Mouse (Mus musculus): ENCODE measurements around the gene Cxxc4. TPM values are rescaled to one million over a fixed set of nuclear protein-coding genes. Genes with fewer than 3 reads are reported as not detected.
"Not testable (repeated sequence)": the region's sequence is repeated elsewhere in the genome, so short reads cannot be mapped to it uniquely, and the experiment has no call there.

Gene Cxxc4
- 7.9 and 9.1 TPM in 2 replicates for polyA plus RNA-seq (2014; fragmentation: Nextera tagmentation; extraction: Ambion mirVana)

DNA sequence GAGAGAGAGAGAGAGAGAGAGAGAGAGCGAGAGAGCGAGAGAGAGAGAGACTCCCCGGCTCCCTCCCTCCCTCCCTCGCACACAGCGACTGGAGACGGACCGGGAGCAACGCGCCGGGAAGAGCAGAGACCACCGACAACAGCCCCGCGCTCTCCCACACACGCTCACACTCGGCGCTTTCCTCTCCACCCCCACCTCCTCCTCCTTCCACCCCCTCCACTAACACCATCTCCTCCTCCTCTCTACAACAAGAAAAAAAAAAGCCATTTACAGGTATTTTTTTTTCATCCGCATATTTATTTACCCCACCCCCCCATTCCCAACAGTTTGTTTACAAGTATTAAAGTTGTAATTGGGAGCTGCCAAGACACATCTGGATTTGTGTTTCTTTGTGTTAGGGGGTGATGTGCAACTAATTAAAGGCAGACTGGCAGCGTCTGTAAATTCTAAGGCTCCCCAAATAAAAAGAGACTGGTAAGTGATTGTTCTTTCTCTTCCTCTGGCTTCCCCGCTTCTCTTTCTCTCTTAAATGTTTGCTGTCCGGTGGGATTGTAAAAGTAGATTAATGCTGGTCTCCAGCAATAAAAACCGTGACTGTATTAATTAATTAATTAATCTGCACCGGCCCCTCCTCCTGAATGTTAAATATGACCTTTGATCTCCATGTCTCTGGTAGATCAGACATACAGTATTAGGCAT is at the start of gene Cxxc4:
TSS of gene Cxxc4 (plus strand) at position 71 of the 699 bp plus-strand sequence.
- peak within 1 kb of the TSS; percentile 48 for H3K4me3 ChIP-seq (ENCODE audit: low read depth, low read length)
- DNase-seq (ENCODE audit: low spot score) (no peak), ATAC-seq (ENCODE audit: insufficient number of reproducible peaks, low FRiP score, low TSS enrichment, low read depth) (peak; percentile 80)
- H3K4me1 ChIP-seq (ENCODE audit: control insufficient read depth, insufficient read depth, low read length), result peaks cover 7% of the 10 kb centered on the region; the same call in 1 of the 2 replicates
- no peaks in the 10 kb centered on the region for H3K27me3 ChIP-seq (ENCODE audit: control insufficient read depth, insufficient read depth, low read length)
- H3K9ac ChIP-seq (ENCODE audit: low read length), result peak within 1 kb of the TSS; percentile 60
- no peaks in the 10 kb centered on the region for H3K9me3 ChIP-seq (ENCODE audit: control insufficient read depth, low read length)
- H3K4me2 ChIP-seq (ENCODE audit: low read depth, severe bottlenecking), result peak within 1 kb of the TSS; percentile 58
- WGBS, result 0% methylated on average over 21 of the region's 22 CpGs
- peak within 1 kb of the TSS; percentile 84 for H3K27ac ChIP-seq (replicated peaks; ENCODE audit: low read depth, low read length)
- H3K36me3 ChIP-seq (ENCODE audit: control insufficient read depth, insufficient read depth, low read length), result no peaks in the 10 kb centered on the region

DNA sequence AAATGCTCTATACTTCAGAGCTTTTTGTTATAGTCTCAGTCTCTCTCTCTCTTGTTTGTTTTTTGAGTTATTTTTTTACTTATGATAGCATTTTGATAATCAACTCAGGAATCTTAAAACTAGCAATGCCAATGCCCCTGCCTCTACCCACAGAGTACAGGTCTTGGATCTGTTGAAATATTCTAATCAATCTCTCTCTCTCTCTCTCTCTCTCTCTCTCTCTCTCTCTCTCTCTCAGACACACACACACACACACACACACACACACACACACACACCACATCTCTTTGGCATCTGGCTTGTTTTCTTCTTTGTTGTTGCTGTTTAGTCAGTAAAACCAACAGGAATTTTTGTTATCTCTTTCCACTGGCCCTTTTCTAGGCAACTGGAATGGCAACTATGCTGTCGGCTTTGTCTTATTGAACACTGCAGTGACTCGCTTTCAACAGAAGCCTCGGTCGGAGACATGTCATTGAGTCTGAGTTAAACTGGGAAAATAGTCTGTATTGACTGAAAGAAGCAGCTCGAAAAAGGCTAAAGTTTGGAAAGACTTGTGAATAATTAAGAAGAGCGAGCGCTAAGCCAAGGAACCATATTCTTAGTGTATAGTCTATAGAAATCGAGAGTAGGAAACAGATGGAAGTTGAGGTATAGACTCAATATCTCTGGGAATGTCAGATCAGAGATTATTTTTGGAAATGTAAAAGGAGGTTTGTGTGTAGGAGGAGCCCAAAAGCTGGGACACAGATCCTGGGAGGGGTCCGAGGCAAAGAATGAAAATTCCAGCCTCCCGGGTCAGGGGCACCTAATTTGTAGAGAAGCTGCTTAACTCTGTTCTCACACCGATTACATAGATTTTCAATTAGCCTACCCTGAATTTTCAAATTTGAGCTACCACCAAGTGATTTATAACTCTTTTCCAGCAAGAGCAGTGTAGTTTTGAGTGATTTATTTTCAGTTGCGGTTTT is 47.0 kb upstream of the Cxxc4 start:
- Histone ChIP-seq H3K4me1 (ENCODE audit: control insufficient read depth, insufficient read depth, low read length) (no peaks in the 10 kb centered on the region), H3K27ac (replicated peaks; ENCODE audit: low read depth, low read length) (no peak overlapping the region), H3K27me3 (ENCODE audit: control insufficient read depth, insufficient read depth, low read length) (no peaks in the 10 kb centered on the region), H3K9me3 (ENCODE audit: control insufficient read depth, low read length) (no peaks in the 10 kb centered on the region), H3K4me3 (ENCODE audit: low read depth, low read length) (no peak overlapping the region), H3K36me3 (ENCODE audit: control insufficient read depth, insufficient read depth, low read length) (no peaks in the 10 kb centered on the region), H3K4me2 (ENCODE audit: low read depth, severe bottlenecking) (peak overlapping the region; percentile 31; the same call in 1 of the 2 replicates), H3K9ac (ENCODE audit: low read length) (no peak overlapping the region)
- 59% methylated on average over 12 of the region's 12 CpGs for WGBS
- no peak for ATAC-seq (ENCODE audit: insufficient number of reproducible peaks, low FRiP score, low TSS enrichment, low read depth)
- DNase-seq (ENCODE audit: low spot score), result no peak

DNA sequence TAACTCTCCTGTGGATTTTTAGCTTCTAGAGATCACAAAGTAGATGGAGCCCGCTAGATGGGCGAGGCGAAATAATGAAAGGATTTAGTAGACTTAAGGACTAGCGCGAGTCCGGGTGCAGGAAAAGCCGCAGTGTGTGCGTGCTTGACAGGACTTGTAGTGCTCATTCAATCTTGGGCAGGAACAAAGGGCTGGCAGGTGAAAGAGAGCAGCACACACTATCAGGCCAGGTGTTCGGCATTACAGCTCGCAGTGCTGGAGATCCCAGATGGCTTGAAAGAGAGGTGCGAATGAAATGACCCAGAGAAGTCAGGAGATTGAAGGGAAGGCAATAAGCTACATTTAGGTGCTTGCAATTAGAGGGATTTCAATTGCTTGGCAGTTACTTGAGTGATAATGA is 46.2 kb upstream of the Cxxc4 start:
- H3K4me1 ChIP-seq (ENCODE audit: control insufficient read depth, insufficient read depth, low read length), result no peaks in the 10 kb centered on the region
- H3K4me3 ChIP-seq (ENCODE audit: low read depth, low read length), result no peak overlapping the region; the same call in 1 of the 2 replicates
- DNase-seq (ENCODE audit: low spot score), result peak; percentile 78
- no peaks in the 10 kb centered on the region for H3K9me3 ChIP-seq (ENCODE audit: control insufficient read depth, low read length)
- H3K27ac ChIP-seq (replicated peaks; ENCODE audit: low read depth, low read length), result no peak overlapping the region
- WGBS, result 7% methylated on average over 11 of the region's 11 CpGs
- no peaks in the 10 kb centered on the region for H3K27me3 ChIP-seq (ENCODE audit: control insufficient read depth, insufficient read depth, low read length)
- no peaks in the 10 kb centered on the region for H3K36me3 ChIP-seq (ENCODE audit: control insufficient read depth, insufficient read depth, low read length)
- peak; percentile 80 for ATAC-seq (ENCODE audit: insufficient number of reproducible peaks, low FRiP score, low TSS enrichment, low read depth)
- peak overlapping the region; percentile 31 for H3K4me2 ChIP-seq (ENCODE audit: low read depth, severe bottlenecking)
- no peak overlapping the region for H3K9ac ChIP-seq (ENCODE audit: low read length)

DNA sequence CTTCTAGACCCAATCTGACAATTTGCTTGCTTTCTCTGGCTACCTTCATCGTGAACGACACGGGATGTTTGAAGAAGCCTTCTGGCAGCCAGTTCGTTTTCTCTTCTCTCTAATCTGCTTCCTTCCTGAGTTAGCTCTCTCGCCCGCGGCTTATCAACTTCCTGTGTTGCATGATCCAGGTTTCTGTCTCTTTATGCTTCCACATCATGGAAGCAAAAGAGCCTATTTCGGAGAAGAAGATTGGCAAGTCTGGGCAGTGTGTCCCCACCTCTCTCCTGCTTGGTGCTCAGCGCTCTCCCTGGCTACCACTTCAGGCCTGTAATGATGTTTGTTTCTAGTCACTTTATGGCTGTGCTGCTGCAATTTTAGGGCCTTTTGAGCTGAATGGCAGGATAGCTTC is 36.4 kb upstream of the Cxxc4 start:
- no peak for DNase-seq (ENCODE audit: low spot score)
- ATAC-seq (ENCODE audit: insufficient number of reproducible peaks, low FRiP score, low TSS enrichment, low read depth), result no peak
- Histone ChIP-seq H3K27me3 (ENCODE audit: control insufficient read depth, insufficient read depth, low read length) (no peaks in the 10 kb centered on the region), H3K9me3 (ENCODE audit: control insufficient read depth, low read length) (no peaks in the 10 kb centered on the region), H3K4me1 (ENCODE audit: control insufficient read depth, insufficient read depth, low read length) (no peaks in the 10 kb centered on the region), H3K4me3 (ENCODE audit: low read depth, low read length) (no peak overlapping the region), H3K27ac (replicated peaks; ENCODE audit: low read depth, low read length) (no peak overlapping the region), H3K36me3 (ENCODE audit: control insufficient read depth, insufficient read depth, low read length) (no peaks in the 10 kb centered on the region), H3K9ac (ENCODE audit: low read length) (no peak overlapping the region), H3K4me2 (ENCODE audit: low read depth, severe bottlenecking) (no peak overlapping the region)
- WGBS, result 38% methylated on average over 9 of the region's 9 CpGs

DNA sequence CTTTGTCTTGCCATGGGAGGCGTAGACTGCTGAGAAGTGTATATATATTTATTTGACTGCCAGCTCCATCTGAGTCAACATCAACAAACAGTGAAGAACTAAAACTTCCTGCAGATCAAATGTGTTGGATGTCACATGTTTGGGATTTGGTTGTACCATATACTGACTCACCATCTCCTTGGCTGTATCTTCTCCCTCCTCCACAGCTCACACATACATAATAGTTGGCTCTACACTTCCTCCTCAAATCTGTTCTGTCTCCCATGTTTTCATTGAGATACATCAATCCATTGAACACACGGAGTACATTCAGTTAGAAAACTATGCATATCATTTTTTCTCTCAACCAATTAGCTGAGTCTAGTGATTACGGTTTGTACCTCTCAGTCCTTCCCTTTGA is 29.7 kb upstream of the Cxxc4 start:
- ATAC-seq (ENCODE audit: insufficient number of reproducible peaks, low FRiP score, low TSS enrichment, low read depth) (no peak), DNase-seq (ENCODE audit: low spot score) (no peak)
- Histone ChIP-seq H3K4me2 (ENCODE audit: low read depth, severe bottlenecking) (no peak overlapping the region), H3K27ac (replicated peaks; ENCODE audit: low read depth, low read length) (no peak overlapping the region), H3K36me3 (ENCODE audit: control insufficient read depth, insufficient read depth, low read length) (no peaks in the 10 kb centered on the region), H3K9me3 (ENCODE audit: control insufficient read depth, low read length) (no peaks in the 10 kb centered on the region), H3K4me3 (ENCODE audit: low read depth, low read length) (no peak overlapping the region), H3K4me1 (ENCODE audit: control insufficient read depth, insufficient read depth, low read length) (no peaks in the 10 kb centered on the region), H3K27me3 (ENCODE audit: control insufficient read depth, insufficient read depth, low read length) (no peaks in the 10 kb centered on the region), H3K9ac (ENCODE audit: low read length) (no peak overlapping the region)
- 85% methylated on average over 3 of the region's 3 CpGs for WGBS

DNA sequence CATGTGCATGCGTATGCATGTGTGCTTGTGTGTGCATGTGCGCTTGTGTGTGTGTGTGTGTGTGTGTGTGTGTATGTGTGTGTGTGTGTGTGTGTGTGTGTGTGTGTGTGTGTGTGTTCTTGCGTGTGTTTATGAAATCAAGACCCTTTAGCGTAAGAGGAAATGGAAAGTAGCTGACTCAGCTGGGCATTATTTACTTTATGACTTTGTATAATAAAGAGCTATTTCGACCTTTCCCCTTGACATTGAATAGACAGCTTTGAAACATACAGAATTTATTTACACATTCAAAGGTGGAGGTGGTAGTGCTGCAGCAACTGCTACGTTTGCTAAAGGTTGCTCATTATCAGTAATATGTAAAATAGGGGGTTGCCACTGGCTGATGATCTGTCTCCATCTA is 25.3 kb upstream of the Cxxc4 start:
- Histone ChIP-seq H3K9ac (ENCODE audit: low read length) (no peak overlapping the region), H3K27ac (replicated peaks; ENCODE audit: low read depth, low read length) (no peak overlapping the region), H3K36me3 (ENCODE audit: control insufficient read depth, insufficient read depth, low read length) (no peaks in the 10 kb centered on the region), H3K4me3 (ENCODE audit: low read depth, low read length) (no peak overlapping the region), H3K4me2 (ENCODE audit: low read depth, severe bottlenecking) (no peak overlapping the region), H3K9me3 (ENCODE audit: control insufficient read depth, low read length) (no peaks in the 10 kb centered on the region), H3K4me1 (ENCODE audit: control insufficient read depth, insufficient read depth, low read length) (no peaks in the 10 kb centered on the region), H3K27me3 (ENCODE audit: control insufficient read depth, insufficient read depth, low read length) (no peaks in the 10 kb centered on the region)
- ATAC-seq (ENCODE audit: insufficient number of reproducible peaks, low FRiP score, low TSS enrichment, low read depth) (no peak), DNase-seq (ENCODE audit: low spot score) (no peak)
- WGBS, result 84% methylated on average over 6 of the region's 6 CpGs

DNA sequence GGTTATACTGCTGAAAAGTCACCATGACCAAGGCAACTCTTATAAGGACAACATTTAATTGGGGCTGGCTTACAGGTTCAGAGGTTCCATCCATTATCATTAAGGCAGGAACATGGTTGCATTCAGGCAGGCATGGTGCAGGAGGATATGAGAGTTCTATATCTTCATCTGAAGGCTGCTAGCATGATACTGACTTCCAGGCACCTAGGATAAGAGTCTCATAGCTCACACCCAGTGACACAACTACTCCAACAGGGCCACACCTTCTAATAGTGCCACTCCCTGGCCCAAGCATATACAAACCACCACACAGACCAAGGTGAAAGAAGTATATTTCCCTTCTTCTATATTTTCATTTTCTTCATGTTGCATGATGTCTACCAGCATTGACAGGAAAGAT is 16.4 kb upstream of the Cxxc4 start:
- H3K36me3 ChIP-seq (ENCODE audit: control insufficient read depth, insufficient read depth, low read length); H3K4me1 ChIP-seq (ENCODE audit: control insufficient read depth, insufficient read depth, low read length); H3K27ac ChIP-seq (replicated peaks; ENCODE audit: low read depth, low read length); H3K27me3 ChIP-seq (ENCODE audit: control insufficient read depth, insufficient read depth, low read length); H3K9me3 ChIP-seq (ENCODE audit: control insufficient read depth, low read length); ATAC-seq (ENCODE audit: insufficient number of reproducible peaks, low FRiP score, low TSS enrichment, low read depth); H3K4me2 ChIP-seq (ENCODE audit: low read depth, severe bottlenecking); DNase-seq (ENCODE audit: low spot score); H3K9ac ChIP-seq (ENCODE audit: low read length); H3K4me3 ChIP-seq (ENCODE audit: low read depth, low read length): not testable (repeated sequence)

DNA sequence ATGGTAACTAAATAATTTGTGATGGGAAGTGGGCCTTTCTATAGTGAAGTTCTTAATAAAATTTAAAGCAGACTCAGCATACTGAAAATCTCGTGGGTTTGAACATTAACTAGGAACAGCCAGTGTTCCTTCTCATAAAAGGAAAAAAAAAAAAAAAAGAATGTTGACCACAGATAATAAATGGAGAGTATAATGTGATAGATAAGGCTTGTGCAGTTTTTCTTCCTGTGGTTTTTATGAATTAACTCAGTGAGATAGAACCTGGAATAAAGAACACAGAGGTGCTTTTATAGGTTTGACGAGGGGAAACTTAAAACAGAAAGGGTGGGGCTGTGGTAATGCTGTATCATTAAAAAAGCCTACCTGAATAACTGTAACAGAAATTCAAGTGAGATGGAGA is 15.3 kb upstream of the Cxxc4 start:
- Histone ChIP-seq H3K27me3 (ENCODE audit: control insufficient read depth, insufficient read depth, low read length) (no peaks in the 10 kb centered on the region), H3K9ac (ENCODE audit: low read length) (no peak overlapping the region), H3K36me3 (ENCODE audit: control insufficient read depth, insufficient read depth, low read length) (no peaks in the 10 kb centered on the region), H3K27ac (replicated peaks; ENCODE audit: low read depth, low read length) (no peak overlapping the region), H3K4me3 (ENCODE audit: low read depth, low read length) (no peak overlapping the region), H3K9me3 (ENCODE audit: control insufficient read depth, low read length) (no peaks in the 10 kb centered on the region), H3K4me2 (ENCODE audit: low read depth, severe bottlenecking) (no peak overlapping the region), H3K4me1 (ENCODE audit: control insufficient read depth, insufficient read depth, low read length) (no peaks in the 10 kb centered on the region)
- WGBS, result 64% methylated on average over 2 of the region's 2 CpGs
- ATAC-seq (ENCODE audit: insufficient number of reproducible peaks, low FRiP score, low TSS enrichment, low read depth) (no peak), DNase-seq (ENCODE audit: low spot score) (no peak)
